In the genomic region with DNA sequence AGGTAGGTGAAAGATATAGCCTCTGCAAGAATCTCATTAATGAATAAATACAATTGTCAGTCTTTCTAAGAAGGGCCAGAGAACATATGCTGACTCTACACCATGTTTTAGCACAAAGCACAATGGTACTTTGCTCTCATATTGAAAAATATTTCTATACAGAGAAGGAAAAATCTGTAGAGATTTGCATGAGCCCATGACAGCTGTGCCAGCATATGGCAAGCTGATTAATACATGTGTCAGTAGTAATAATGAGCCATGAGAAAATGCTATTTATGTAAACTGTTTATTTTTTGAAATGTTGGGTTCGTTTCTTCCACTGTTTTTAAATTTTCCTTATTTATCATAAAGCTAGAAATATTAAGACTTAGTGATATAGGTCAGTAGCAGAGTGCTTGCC, we compare ENCODE assay signal across 25 mouse cellular contexts.
DNase-seq lines count a peak whose midpoint lies in the region; ATAC-seq and TF ChIP-seq lines count a peak whose summit lies in the region.
"Had no signal": no experiment of that assay in that cellular context is flagged by ENCODE, and none has a peak within 500 bp of the region (broad histone marks: within the 10 kb centered on the region; RNA-seq: fewer than 3 reads in every experiment).

No protein-coding gene starts in this region.

- 30% methylated on average over 1 of the region's 1 CpGs for WGBS in forebrain, embryonic 16.5 days

- no peak overlapping the region for H3K4me3 ChIP-seq in forebrain, embryonic 16.5 days (replicated peaks; ENCODE audit: low read length)
- no peak overlapping the region for H3K4me3 ChIP-seq in layer of hippocampus, adult 2 months
- H3K4me3 ChIP-seq: embryonic facial prominence, embryonic 12.5 days; heart, adult 2 months; heart, embryonic 12.5 days; hindbrain, embryonic 15.5 days; kidney, embryonic 15.5 days; limb, embryonic 12.5 days; lung, embryonic 15.5 days; midbrain, embryonic 12.5 days; neural tube, embryonic 13.5 days had no signal

- peak; percentile 77 for ATAC-seq in forebrain, embryonic 16.5 days
- ATAC-seq: inflammation-experienced regulatory T-cells, adult 6 months had no signal

- no peak overlapping the region for H3K4me2 ChIP-seq in forebrain, embryonic 16.5 days (ENCODE audit: low read length)
- H3K4me2 ChIP-seq: embryonic facial prominence, embryonic 12.5 days; heart, embryonic 12.5 days; hindbrain, embryonic 15.5 days; kidney, embryonic 15.5 days; limb, embryonic 12.5 days; lung, embryonic 15.5 days; midbrain, embryonic 12.5 days; neural tube, embryonic 13.5 days had no signal

- H3K27me3 ChIP-seq in forebrain, embryonic 16.5 days (replicated peaks; ENCODE audit: control insufficient read depth, insufficient read depth, low read length): no peaks in the 10 kb centered on the region
- H3K27me3 ChIP-seq: embryonic facial prominence, embryonic 12.5 days; heart, embryonic 12.5 days; hindbrain, embryonic 15.5 days; kidney, embryonic 15.5 days; limb, embryonic 12.5 days; lung, embryonic 15.5 days; midbrain, embryonic 12.5 days; neural tube, embryonic 13.5 days had no signal

- no peaks in the 10 kb centered on the region for H3K9me3 ChIP-seq in forebrain, embryonic 16.5 days (ENCODE audit: control insufficient read depth, low read length)
- H3K9me3 ChIP-seq: embryonic facial prominence, embryonic 12.5 days; heart, embryonic 12.5 days; hindbrain, embryonic 15.5 days; kidney, embryonic 15.5 days; limb, embryonic 12.5 days; lung, embryonic 15.5 days; midbrain, embryonic 12.5 days; neural tube, embryonic 13.5 days had no signal

- H3K9ac ChIP-seq in forebrain, embryonic 16.5 days (replicated peaks; ENCODE audit: low read depth, low read length): no peak overlapping the region
- H3K9ac ChIP-seq: embryonic facial prominence, embryonic 12.5 days; heart, embryonic 12.5 days; hindbrain, embryonic 15.5 days; kidney, embryonic 15.5 days; limb, embryonic 12.5 days; lung, embryonic 15.5 days; midbrain, embryonic 12.5 days; neural tube, embryonic 13.5 days had no signal

- no peak overlapping the region for H3K27ac ChIP-seq in forebrain, embryonic 16.5 days (ENCODE audit: low read length)
- no peak overlapping the region for H3K27ac ChIP-seq in layer of hippocampus, adult 2 months
- H3K27ac ChIP-seq: embryonic facial prominence, embryonic 12.5 days; heart, adult 2 months; hindbrain, embryonic 15.5 days; kidney, embryonic 15.5 days; limb, embryonic 12.5 days; lung, embryonic 15.5 days; midbrain, embryonic 12.5 days; neural tube, embryonic 13.5 days had no signal

- intact Hi-C loops in left cerebral cortex, postnatal 36 days (cut with DNase I): no loop called here

- no peak for TF ChIP-seq CTCF in layer of hippocampus, adult 2 months (conservative IDR thresholded peaks at IDR 0.05)

- H3K36me3 ChIP-seq in forebrain, embryonic 16.5 days (ENCODE audit: control insufficient read depth, insufficient read depth): no peaks in the 10 kb centered on the region
- H3K36me3 ChIP-seq: embryonic facial prominence, embryonic 12.5 days; heart, embryonic 12.5 days; hindbrain, embryonic 15.5 days; kidney, embryonic 15.5 days; limb, embryonic 12.5 days; lung, embryonic 15.5 days; midbrain, embryonic 12.5 days; neural tube, embryonic 13.5 days had no signal

- DNase-seq in layer of hippocampus, adult 11-12 months (ENCODE audit: low spot score): peak; percentile 10
- DNase-seq in layer of hippocampus, postnatal 10 days (ENCODE audit: low spot score in 2 of 2): no peak
- peak; percentile 22 to 23 for DNase-seq in layer of hippocampus, adult 2 months (ENCODE audit: low spot score in 2 of 2)
- DNase-seq in left cerebral cortex, postnatal 36 days (ENCODE audit: low spot score in 2 of 2): no peak
- DNase-seq in cerebellum, postnatal 14 days: no peak
- DNase-seq: adrenal gland, postnatal 25 days; B cell, adult 2 months; cerebellum, adult 2 months; cerebellum, postnatal 36 days; heart, adult 2 months; heart, postnatal 4 days; kidney, adult 11 months; kidney, postnatal 36 days; lung, postnatal 36 days; thymus, postnatal 4 days had no signal

- H3K4me1 ChIP-seq in forebrain, embryonic 16.5 days (replicated peaks; ENCODE audit: control insufficient read depth, insufficient read depth, low read length): no peaks in the 10 kb centered on the region
- H3K4me1 ChIP-seq: embryonic facial prominence, embryonic 12.5 days; heart, embryonic 12.5 days; hindbrain, embryonic 15.5 days; kidney, embryonic 15.5 days; limb, embryonic 12.5 days; lung, embryonic 15.5 days; midbrain, embryonic 12.5 days; neural tube, embryonic 13.5 days had no signal

Comparison
In these comparisons a context has a peak if more than half of its experiments do, and no peak if none do; other contexts are left out.
1. DNase-seq: peak in layer of hippocampus, adult 11-12 months (single experiment) and layer of hippocampus, adult 2 months (2 of 2); none in layer of hippocampus, postnatal 10 days (0 of 2), left cerebral cortex, postnatal 36 days (0 of 2) and cerebellum, postnatal 14 days (0 of 2).